Mouse (Mus musculus) MEL (cell line): ENCODE measurements around the gene Col23a1. TPM values are rescaled to one million over a fixed set of nuclear protein-coding genes. Genes with fewer than 3 reads are reported as not detected.

Source experiments
- DNase-seq: peaks from one replicate; pipeline ENCODE4 v3.0.0; 2011; ENCODE audit warnings: low read depth, low spot score
- H3K27ac ChIP-seq: 2 replicates; pipeline ENCODE4 v1.5.1; 2012; ENCODE audit warnings: low read depth, mild to moderate bottlenecking, control low read depth, low read length, moderate library complexity; ENCODE audit not compliant: control insufficient read depth
- H3K27me3 ChIP-seq, 2 experiments: fragments of 150-350 bp in 1 of 2; sonication (generic) in 1 of 2; 2 replicates each; pipeline ENCODE4 v1.6.1; 2012; ENCODE audit warnings: low read length in 2 of 2, mild to moderate bottlenecking in 2 of 2, improper control_type of control experiment in 1 of 2, moderate library complexity in 1 of 2; ENCODE audit not compliant: insufficient read depth in 2 of 2, control insufficient read depth in 1 of 2
- H3K36me3 ChIP-seq, 2 experiments: 2 replicates each; pipeline ENCODE4 v1.6.1; 2012 to 2014; ENCODE audit warnings: low read length in 2 of 2, improper control_type of control experiment in 1 of 2, inconsistent platforms in 1 of 2, mild to moderate bottlenecking in 1 of 2; ENCODE audit not compliant: insufficient read depth in 2 of 2, control insufficient read depth in 1 of 2
- H3K4me1 ChIP-seq, 2 experiments: fragments of 150-350 bp in 1 of 2; sonication (generic) in 1 of 2; 2 replicates each; pipeline ENCODE4 v1.6.1; 2012; ENCODE audit warnings: low read length in 2 of 2, improper control_type of control experiment in 1 of 2, mild to moderate bottlenecking in 1 of 2; ENCODE audit not compliant: insufficient read depth in 2 of 2, control insufficient read depth in 1 of 2
- H3K4me3 ChIP-seq, 2 experiments: fragments of 150-350 bp in 1 of 2; sonication (generic) in 1 of 2; 2 replicates each; pipeline ENCODE4 v1.5.1; 2012; ENCODE audit warnings: low read depth in 2 of 2, low read length in 2 of 2, mild to moderate bottlenecking in 2 of 2, moderate library complexity in 2 of 2, control low read depth in 1 of 2, improper control_type of control experiment in 1 of 2; ENCODE audit not compliant: control insufficient read depth in 1 of 2, insufficient read depth in 1 of 2
- H3K79me2 ChIP-seq: 2 replicates; pipeline ENCODE4 v1.6.1; 2012; ENCODE audit warnings: mild to moderate bottlenecking, low read length, moderate library complexity; ENCODE audit not compliant: control insufficient read depth, poor library complexity, insufficient read depth
- H3K9ac ChIP-seq: 2 replicates; pipeline ENCODE4 v1.6.1; 2012; ENCODE audit warnings: low read depth, mild to moderate bottlenecking, control low read depth, low read length, moderate library complexity; ENCODE audit not compliant: control insufficient read depth, poor library complexity, severe bottlenecking
- H3K9me3 ChIP-seq: fragments of 150-350 bp; sonication (generic); replicated peaks from 2 replicates; pipeline ENCODE4 v1.6.1; 2012; ENCODE audit warnings: mild to moderate bottlenecking, low read length, improper control_type of control experiment, moderate library complexity; ENCODE audit not compliant: insufficient read depth
- CHD1 ChIP-seq: IDR thresholded peaks from 2 replicates; pipeline ENCODE4 v1.6.1; 2012; ENCODE audit warnings: low read depth, mild to moderate bottlenecking, inconsistent platforms, low read length, improper control_type of control experiment
- CHD2 ChIP-seq: IDR thresholded peaks from 2 replicates; pipeline ENCODE4 v1.6.1; 2011; ENCODE audit warnings: low read length, improper control_type of control experiment
- E2F4 ChIP-seq: IDR thresholded peaks from 2 replicates; pipeline ENCODE4 v1.6.1; 2011; ENCODE audit warnings: low read depth, low read length, improper control_type of control experiment, borderline replicate concordance
- ETS1 ChIP-seq: IDR thresholded peaks from 2 replicates; pipeline ENCODE4 v1.6.1; 2012; ENCODE audit warnings: low read depth, mild to moderate bottlenecking, inconsistent platforms, low read length, improper control_type of control experiment, moderate library complexity
- JUND ChIP-seq: IDR thresholded peaks from 2 replicates; pipeline ENCODE4 v1.6.1; 2011; ENCODE audit warnings: low read depth, mild to moderate bottlenecking, improper control_type of control experiment, low read length
- MAX ChIP-seq: IDR thresholded peaks from 2 replicates; pipeline ENCODE4 v1.6.1; 2011; ENCODE audit warnings: low read length, improper control_type of control experiment
- POLR2AphosphoS2 ChIP-seq: IDR thresholded peaks from 2 replicates; pipeline ENCODE4 v1.6.1; 2011; ENCODE audit warnings: low read length, improper control_type of control experiment
- RCOR1 ChIP-seq: IDR thresholded peaks from 2 replicates; pipeline ENCODE4 v1.6.1; 2012; ENCODE audit warnings: low read depth, mild to moderate bottlenecking, inconsistent platforms, low read length, improper control_type of control experiment
- SMC3 ChIP-seq: IDR thresholded peaks from 2 replicates; pipeline ENCODE4 v1.6.1; 2011; ENCODE audit warnings: low read depth, low read length, improper control_type of control experiment
- TCF12 ChIP-seq: IDR thresholded peaks from 2 replicates; pipeline ENCODE4 v1.6.1; 2014; ENCODE audit warnings: low read depth, mild to moderate bottlenecking, inconsistent platforms, low read length, improper control_type of control experiment, moderate library complexity
- USF2 ChIP-seq, 2 experiments: IDR thresholded peaks; 2 replicates each; pipeline ENCODE4 v1.6.1; 2011 to 2012; ENCODE audit warnings: improper control_type of control experiment in 2 of 2, low read length in 2 of 2, borderline replicate concordance in 1 of 2, inconsistent platforms in 1 of 2, low read depth in 1 of 2, mild to moderate bottlenecking in 1 of 2; ENCODE audit not compliant: insufficient read depth in 1 of 2
- ZKSCAN1 ChIP-seq: IDR thresholded peaks from 2 replicates; pipeline ENCODE4 v1.6.1; 2012; ENCODE audit warnings: low read depth, mild to moderate bottlenecking, inconsistent platforms, low read length, improper control_type of control experiment, moderate library complexity
- ZMIZ1 ChIP-seq: IDR thresholded peaks from 2 replicates; pipeline ENCODE4 v1.6.1; 2012; ENCODE audit warnings: low read depth, mild to moderate bottlenecking, inconsistent platforms, low read length, improper control_type of control experiment, moderate library complexity
- ZNF384 ChIP-seq: IDR thresholded peaks from 2 replicates; pipeline ENCODE4 v1.6.1; 2012; ENCODE audit warnings: low read depth, mild to moderate bottlenecking, inconsistent platforms, low read length, improper control_type of control experiment
- polyA plus RNA-seq, 2 experiments: library from polyadenylated mRNA; stranded (reverse) in 1 of 2; unstranded in 1 of 2; fragments of >175 nt in 1 of 2; fragments of >200 nt in 1 of 2; gene quantifications; 2 replicates each; pipeline versions ENCODE4 v1.2.1 to v1.2.4; 2012; ENCODE audit warnings: low replicate concordance in 2 of 2, low read depth in 1 of 2; ENCODE audit not compliant: insufficient read length in 2 of 2, insufficient read depth in 1 of 2, missing spikeins in 1 of 2
- total RNA-seq: library from RNA; depleted of rRNA; stranded (reverse); fragments of 300-350 nt; gene quantifications from 2 replicates; pipeline ENCODE4 v1.2.3, GENCODE M21; 2012

Gene Col23a1
- total and polyA plus RNA-seq, 3 experiments: under 0.01 to 0.03 TPM; not detected in 1

DNA sequence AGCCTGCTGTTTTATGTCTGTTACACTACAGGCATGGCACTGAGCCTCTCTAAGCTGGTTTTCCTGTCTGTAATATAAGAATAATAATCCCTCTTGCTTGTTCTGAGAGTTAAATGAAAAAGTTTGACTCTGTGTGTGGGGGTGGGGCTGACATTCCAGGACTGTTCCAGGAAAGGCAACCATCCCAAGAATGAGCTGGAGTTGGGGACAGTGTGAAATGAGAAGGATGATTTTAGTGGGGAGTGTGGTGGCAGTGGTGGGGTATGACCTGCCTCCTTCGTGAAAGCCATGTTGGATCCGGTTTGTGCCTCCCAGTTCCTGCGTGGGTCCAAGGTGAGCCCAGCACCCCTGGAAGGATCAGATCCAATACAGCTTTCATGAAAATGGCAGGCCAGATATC is 136.4 kb downstream of the Col23a1 start:
- Histone ChIP-seq H3K79me2 (no peaks in the 10 kb centered on the region), H3K9ac (no peak overlapping the region), H3K36me3 (no peaks in the 10 kb centered on the region), H3K4me3 (no peak overlapping the region), H3K27ac (no peak overlapping the region), H3K9me3 (no peaks in the 10 kb centered on the region), H3K27me3 (no peaks in the 10 kb centered on the region), H3K4me1 (no peaks in the 10 kb centered on the region)
- TF ChIP-seq JUND (no peak), ZMIZ1 (no peak), MAX (no peak), ETS1 (no peak), TCF12 (no peak), CHD1 (no peak), E2F4 (no peak)
- DNase-seq: no peak

DNA sequence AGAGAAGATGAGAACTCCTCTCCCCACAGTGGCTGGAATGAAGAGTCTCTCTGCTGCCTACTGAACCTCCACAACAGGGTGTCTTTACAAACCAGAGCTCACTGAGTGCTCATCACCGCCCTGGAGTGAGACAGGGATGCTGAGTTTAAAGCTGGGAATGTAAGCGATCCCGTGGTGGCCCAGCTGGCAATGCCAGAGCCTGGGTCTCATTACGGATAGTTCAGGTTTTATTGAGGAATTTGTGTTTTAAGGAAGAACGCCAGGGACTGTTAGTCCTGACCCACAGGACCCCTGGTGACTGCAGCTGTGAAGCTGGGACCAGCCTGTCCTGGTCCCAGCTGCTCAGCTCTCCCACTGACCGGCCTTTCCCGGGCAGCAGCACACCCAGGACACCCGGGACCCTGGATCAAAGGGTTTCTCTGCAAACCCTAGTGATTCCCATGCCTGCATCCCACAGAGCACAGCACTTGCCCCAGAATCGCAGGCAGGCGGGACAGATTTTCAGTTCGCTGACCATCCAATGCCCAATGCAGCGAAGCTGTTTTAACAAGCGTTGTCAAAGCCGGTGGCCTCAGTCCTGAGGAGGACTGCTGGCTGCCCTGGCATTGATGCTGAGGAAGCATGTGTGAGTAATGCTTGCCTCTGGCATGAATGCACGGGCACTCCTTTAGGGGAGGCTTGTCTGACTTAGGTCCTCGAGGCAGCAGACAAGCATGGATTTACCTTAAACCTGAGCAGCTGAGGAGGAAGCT is 139.9 kb downstream of the Col23a1 start:
- Histone ChIP-seq H3K79me2 (no peaks in the 10 kb centered on the region), H3K4me1 (no peaks in the 10 kb centered on the region), H3K4me3 (no peak overlapping the region), H3K27me3 (no peaks in the 10 kb centered on the region), H3K36me3 (no peaks in the 10 kb centered on the region), H3K9ac (no peak overlapping the region), H3K27ac (no peak overlapping the region), H3K9me3 (no peaks in the 10 kb centered on the region)
- no peak for DNase-seq
- no peak for TF ChIP-seq POLR2AphosphoS2
- TF ChIP-seq CHD2: no peak
- TF ChIP-seq ETS1: no peak
- TF ChIP-seq ZNF384: no peak
- no peak for TF ChIP-seq MAX
- TF ChIP-seq SMC3: no peak

DNA sequence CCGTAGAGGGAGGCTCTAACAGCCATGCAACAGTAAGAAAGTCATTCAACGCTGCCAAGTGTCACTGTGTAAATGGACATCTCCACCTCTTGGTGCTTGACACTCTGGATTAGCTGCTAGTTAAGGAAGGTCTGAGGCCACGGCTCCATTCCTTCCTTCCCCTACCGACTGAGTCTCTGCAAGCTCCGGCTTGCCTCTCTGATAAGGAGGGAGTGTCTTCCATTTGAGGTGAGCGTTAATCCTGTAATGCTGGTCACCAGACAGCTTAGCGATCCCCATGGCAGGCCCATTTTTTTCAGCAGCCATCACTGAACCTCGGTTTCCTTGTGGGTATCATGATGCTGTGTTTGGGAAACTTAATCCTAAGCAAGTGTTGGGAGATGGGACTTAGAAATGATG is 140.5 kb downstream of the Col23a1 start:
- no peak for DNase-seq
- no peak overlapping the region for H3K27ac ChIP-seq
- H3K9me3 ChIP-seq: no peaks in the 10 kb centered on the region
- no peak for TF ChIP-seq ZKSCAN1
- no peak for TF ChIP-seq POLR2AphosphoS2
- no peak for TF ChIP-seq USF2 (IDR thresholded peaks at IDR 0.05; ENCODE audit: borderline replicate concordance in 1 of 2, insufficient read depth in 1 of 2, low read depth in 1 of 2, low read length in 2 of 2)
- TF ChIP-seq E2F4: no peak
- TF ChIP-seq TCF12: no peak
- no peak for TF ChIP-seq RCOR1
- no peak for TF ChIP-seq ZMIZ1
- H3K4me3 ChIP-seq: no peak overlapping the region
- H3K27me3 ChIP-seq: no peaks in the 10 kb centered on the region
- no peaks in the 10 kb centered on the region for H3K79me2 ChIP-seq
- H3K4me1 ChIP-seq: no peaks in the 10 kb centered on the region
- H3K36me3 ChIP-seq: no peaks in the 10 kb centered on the region
- no peak overlapping the region for H3K9ac ChIP-seq
